Mouse (Mus musculus) MEL (cell line): Measurements from ENCODE around the gene Wnt10b.

Experiments
- CTCF ChIP-seq, 3 experiments: IDR thresholded peaks in 2 of 3; conservative IDR thresholded peaks in 1 of 3; 2 replicates each; pipeline ENCODE4 v1.5.1; 2011 to 2012; ENCODE audit warnings: low read length in 3 of 3, low read depth in 2 of 3, mild to moderate bottlenecking in 2 of 3, improper control_type of control experiment in 1 of 3, inconsistent platforms in 1 of 3, mixed read lengths in 1 of 3, moderate library complexity in 1 of 3; ENCODE audit not compliant: control insufficient read depth in 1 of 3, insufficient read depth in 1 of 3, poor library complexity in 1 of 3, severe bottlenecking in 1 of 3
- KAT2A ChIP-seq: conservative IDR thresholded peaks from 2 replicates; pipeline ENCODE4 v1.6.1; 2012; ENCODE audit warnings: low read depth, low read length, improper control_type of control experiment, inconsistent platforms
- MXI1 ChIP-seq: IDR thresholded peaks from 2 replicates; pipeline ENCODE4 v1.6.1; 2011; ENCODE audit warnings: mild to moderate bottlenecking, low read depth, low read length, improper control_type of control experiment
- POLR2A ChIP-seq, 2 experiments: IDR thresholded peaks; 2 replicates each; pipeline ENCODE4 v1.6.1; 2011 to 2012; ENCODE audit warnings: low read length in 2 of 2, mild to moderate bottlenecking in 2 of 2, control low read depth in 1 of 2, improper control_type of control experiment in 1 of 2, low read depth in 1 of 2, moderate library complexity in 1 of 2; ENCODE audit not compliant: control insufficient read depth in 1 of 2, insufficient read depth in 1 of 2, poor library complexity in 1 of 2
- POLR2AphosphoS5 ChIP-seq: IDR thresholded peaks from 2 replicates; pipeline ENCODE4 v1.6.1; 2012; ENCODE audit warnings: low read depth, borderline replicate concordance, mild to moderate bottlenecking, inconsistent platforms, low read length, moderate library complexity, mixed read lengths

GRCm38 (mm10) chr15:98753021-98753423 lies 24.9 kb downstream of the Wnt10b start:
- TF ChIP-seq MXI1 (no peak), KAT2A (no peak), CTCF (IDR thresholded peaks at IDR 0.05 in 2 of 3, conservative IDR thresholded peaks at IDR 0.05 in 1 of 3; ENCODE audit: control insufficient read depth in 1 of 3, insufficient read depth in 1 of 3, low read depth in 2 of 3, low read length in 3 of 3, poor library complexity in 1 of 3, severe bottlenecking in 1 of 3) (no peak), POLR2AphosphoS5 (no peak), POLR2A (IDR thresholded peaks at IDR 0.05; ENCODE audit: control insufficient read depth in 1 of 2, insufficient read depth in 1 of 2, low read depth in 1 of 2, low read length in 2 of 2, poor library complexity in 1 of 2) (no peak)
